Mouse (Mus musculus) left cerebral cortex, postnatal 4 days (tissue): ENCODE results near the gene Qtrt1. TPM values are rescaled to one million over a fixed set of nuclear protein-coding genes. Genes with fewer than 3 reads are reported as not detected.

Source experiments
- DNase-seq: peaks from one replicate; pipeline ENCODE4 v3.0.0-alpha.2; 2022
- intact Hi-C: fragments of 180-260 bp; cut with DNase I; formaldehyde crosslinking; loops from one replicate; pipeline ENCODE4 v1.15.1; 2025
- total RNA-seq, 2 experiments: library from RNA; stranded (reverse); gene quantifications; 2 replicates each; pipeline ENCODE4 v1.2.3; 2021

The Qtrt1 gene
- total RNA-seq, 2 experiments from 2014 or later, result 38.2 to 41.0 TPM

- intact Hi-C loops, result no loop called here
- no peak for DNase-seq
These were observed 6.2 kb downstream of the Qtrt1 start for GRCm38 (mm10) chr9:21417866-21418265.

- no peak for DNase-seq
- intact Hi-C loops, result no loop called here
These were observed 8.0 kb downstream of the Qtrt1 start for GRCm38 (mm10) chr9:21419646-21420045.

GRCm38 (mm10) chr9:21424631-21425555 lies 13.3 kb downstream of the Qtrt1 start, which contains the start of gene Dnm2:
Gene Dnm2 (plus strand): TSS chr9:21424908.
- DNase-seq, result peak; percentile 95
- intact Hi-C loops, result loop anchor here (5.0 kb wide), 1 partner anchor 47 kb away; no protein-coding TSS in a partner anchor

GRCm38 (mm10) chr9:21425556-21425945 lies 13.9 kb downstream of the Qtrt1 start:
- intact Hi-C loops, result loop anchor here (5.0 kb wide), 1 partner anchor 47 kb away; no protein-coding TSS in a partner anchor
- no peak for DNase-seq

GRCm38 (mm10) chr9:21426013-21426412 lies 14.4 kb downstream of the Qtrt1 start:
- intact Hi-C loops, result loop anchor here (5.0 kb wide), 1 partner anchor 46 kb away; no protein-coding TSS in a partner anchor
- no peak for DNase-seq

- intact Hi-C loops, result loop anchor here (5.0 kb wide), 1 partner anchor 46 kb away; no protein-coding TSS in a partner anchor
- no peak for DNase-seq
These were observed 14.9 kb downstream of the Qtrt1 start for GRCm38 (mm10) chr9:21426525-21426924.

GRCm38 (mm10) chr9:21427773-21428172 lies 16.1 kb downstream of the Qtrt1 start:
- DNase-seq, result peak; percentile 28
- intact Hi-C loops, result loop anchor here (5.0 kb wide), 1 partner anchor 45 kb away; no protein-coding TSS in a partner anchor

GRCm38 (mm10) chr9:21428178-21428577 lies 16.5 kb downstream of the Qtrt1 start:
- intact Hi-C loops, result loop anchor here (5.0 kb wide), 1 partner anchor 44 kb away; no protein-coding TSS in a partner anchor
- DNase-seq, result no peak

GRCm38 (mm10) chr9:21430724-21431123 lies 19.1 kb downstream of the Qtrt1 start:
- no peak for DNase-seq
- intact Hi-C loops, result no loop called here

- DNase-seq, result no peak
- intact Hi-C loops, result no loop called here
These were observed 20.4 kb downstream of the Qtrt1 start for GRCm38 (mm10) chr9:21432066-21432465.

GRCm38 (mm10) chr9:21433766-21434165 lies 22.1 kb downstream of the Qtrt1 start:
- intact Hi-C loops, result no loop called here
- peak; percentile 15 for DNase-seq

GRCm38 (mm10) chr9:21434410-21434809 lies 22.8 kb downstream of the Qtrt1 start:
- no peak for DNase-seq
- intact Hi-C loops, result no loop called here

GRCm38 (mm10) chr9:21435777-21436635 lies 24.4 kb downstream of the Qtrt1 start:
- intact Hi-C loops, result no loop called here
- DNase-seq, result no peak

GRCm38 (mm10) chr9:21437577-21437976 lies 25.9 kb downstream of the Qtrt1 start:
- intact Hi-C loops, result no loop called here

GRCm38 (mm10) chr9:21438219-21438618 lies 26.6 kb downstream of the Qtrt1 start:
- intact Hi-C loops, result no loop called here
- no peak for DNase-seq

More at GRCm38 (mm10) chr9:21437577-21437976, 25.9 kb downstream of the Qtrt1 start:
- no peak for DNase-seq

- intact Hi-C loops, result no loop called here
- no peak for DNase-seq
These were observed 27.8 kb downstream of the Qtrt1 start for GRCm38 (mm10) chr9:21439456-21439855.

- no peak for DNase-seq
- intact Hi-C loops, result no loop called here
These were observed 28.3 kb downstream of the Qtrt1 start for GRCm38 (mm10) chr9:21439914-21440313.

GRCm38 (mm10) chr9:21440387-21440786 lies 28.8 kb downstream of the Qtrt1 start:
- intact Hi-C loops, result no loop called here
- no peak for DNase-seq

GRCm38 (mm10) chr9:21443853-21444252 lies 32.2 kb downstream of the Qtrt1 start:
- intact Hi-C loops, result no loop called here

GRCm38 (mm10) chr9:21444574-21444973 lies 32.9 kb downstream of the Qtrt1 start:
- intact Hi-C loops, result no loop called here
- DNase-seq, result no peak

More at GRCm38 (mm10) chr9:21443853-21444252, 32.2 kb downstream of the Qtrt1 start:
- DNase-seq, result no peak
